Mouse (Mus musculus): ENCODE data around the gene Tmbim4.

DNA sequence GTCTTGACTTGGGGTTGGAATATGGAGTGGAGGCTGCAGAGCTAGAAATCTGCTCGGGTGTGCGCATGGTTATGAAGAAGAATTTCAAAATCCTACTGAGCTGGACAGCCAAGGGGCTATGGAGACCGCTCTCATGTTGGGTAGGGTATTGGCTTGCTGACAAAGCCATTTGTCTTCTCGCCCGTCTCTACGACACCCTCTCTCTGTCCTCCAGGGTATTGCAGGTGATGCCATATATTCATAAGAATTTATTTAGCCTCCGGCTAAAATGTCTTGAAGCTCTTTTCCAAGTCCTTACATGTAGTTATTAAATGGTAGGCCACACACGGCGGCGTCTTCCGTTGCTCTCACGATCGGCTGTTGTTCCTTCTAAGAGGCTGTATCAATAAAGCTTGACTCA lies 68.6 kb downstream of the Tmbim4 start:
- no peak for TF ChIP-seq POLR2A (IDR thresholded peaks at IDR 0.05; ENCODE audit: insufficient read depth, low read depth, low read length)
- no peak for TF ChIP-seq CTCF (IDR thresholded peaks at IDR 0.05)
- TF ChIP-seq EP300 (IDR thresholded peaks at IDR 0.05; ENCODE audit: insufficient read depth, low read depth, low read length): no peak
